Mouse (Mus musculus) C2C12 (cell line): ENCODE results near the gene Psmd4. TPM values are rescaled to one million over a fixed set of nuclear protein-coding genes. Genes with fewer than 3 reads are reported as not detected.
"Not testable (repeated sequence)": the region's sequence is repeated elsewhere in the genome, so short reads cannot be mapped to it uniquely, and the experiment has no call there.

ENCODE experiments used
- H3K27me3 ChIP-seq: one replicate; pipeline ENCODE4 v1.6.1; 2011; ENCODE audit not compliant: control insufficient read depth, insufficient read depth, insufficient read length
- H3K36me3 ChIP-seq: one replicate; pipeline ENCODE4 v1.6.1; 2011; ENCODE audit not compliant: control insufficient read depth, insufficient read depth
- H3K4me3 ChIP-seq: one replicate; pipeline ENCODE4 v1.5.1; 2011; ENCODE audit warnings: mild to moderate bottlenecking, control low read depth; ENCODE audit not compliant: poor library complexity, insufficient read depth, severe bottlenecking
- H3K79me2 ChIP-seq: one replicate; pipeline ENCODE4 v1.6.1; 2011; ENCODE audit not compliant: control insufficient read depth, insufficient read depth
- H3K79me3 ChIP-seq: one replicate; pipeline ENCODE4 v1.6.1; 2011; ENCODE audit warnings: low read depth, control low read depth
- H3ac ChIP-seq: one replicate; pipeline ENCODE3; 2011; ENCODE audit warnings: low read depth; ENCODE audit not compliant: control insufficient read depth, insufficient read length
- CEBPB ChIP-seq: IDR thresholded peaks from one replicate; pipeline ENCODE4 v1.6.1; 2011; ENCODE audit warnings: low read depth, mild to moderate bottlenecking, control low read depth, moderate library complexity
- CTCF ChIP-seq: IDR thresholded peaks from one replicate; pipeline ENCODE4 v1.5.1; 2011; ENCODE audit not compliant: control insufficient read depth, insufficient read depth, insufficient read length
- FOSL1 ChIP-seq: IDR thresholded peaks from one replicate; pipeline ENCODE4 v1.8.0; 2011; ENCODE audit warnings: mild to moderate bottlenecking, low read length; ENCODE audit not compliant: poor library complexity, insufficient read depth, severe bottlenecking
- MAX ChIP-seq: IDR thresholded peaks from one replicate; pipeline ENCODE4 v1.6.1; 2011; ENCODE audit warnings: mild to moderate bottlenecking, control low read depth
- MYOD1 ChIP-seq: IDR thresholded peaks from one replicate; pipeline ENCODE4 v1.6.1; 2011; ENCODE audit warnings: low read depth; ENCODE audit not compliant: control insufficient read depth, insufficient read length
- MYOG ChIP-seq: IDR thresholded peaks from one replicate; pipeline ENCODE4 v1.6.1; 2011; ENCODE audit not compliant: control insufficient read depth, insufficient read length; ENCODE audit errors: extremely low read depth
- USF1 ChIP-seq: IDR thresholded peaks from one replicate; pipeline ENCODE4 v1.6.1; 2011; ENCODE audit warnings: low read depth, mild to moderate bottlenecking, control low read depth, moderate library complexity
- polyA plus RNA-seq: library from polyadenylated mRNA; unstranded; fragments of >200 nt; fragmentation: generic; extraction: Trizol; gene quantifications from one replicate; pipeline ENCODE4 v1.2.1, GENCODE M21; 2012; ENCODE audit warnings: missing spikeins

The Psmd4 gene
- polyA plus RNA-seq, 1 experiment = 264 TPM

GRCm38 (mm10) chr3:95028603-95029002 is 13.8 kb downstream of the Psmd4 start:
- TF ChIP-seq FOSL1 (no peak), MYOD1 (no peak), MAX (no peak), CEBPB (no peak), CTCF (no peak), MYOG (no peak), USF1 (no peak)

GRCm38 (mm10) chr3:95027701-95028100 is 14.7 kb downstream of the Psmd4 start:
- Histone ChIP-seq H3K4me3 (no peak overlapping the region), H3K79me2 (no peaks in the 10 kb centered on the region), H3K27me3 (no peaks in the 10 kb centered on the region), H3ac (no peak overlapping the region), H3K79me3 (no peaks in the 10 kb centered on the region), H3K36me3 (peaks cover 28% of the 10 kb centered on the region)
- TF ChIP-seq MYOG = no peak
- no peak for TF ChIP-seq CEBPB
- no peak for TF ChIP-seq MYOD1
- no peak for TF ChIP-seq MAX

More at GRCm38 (mm10) chr3:95028603-95029002, 13.8 kb downstream of the Psmd4 start:
- Histone ChIP-seq H3ac (no peak overlapping the region), H3K79me3 (no peaks in the 10 kb centered on the region), H3K79me2 (no peaks in the 10 kb centered on the region), H3K36me3 (peaks cover 37% of the 10 kb centered on the region), H3K4me3 (no peak overlapping the region), H3K27me3 (no peaks in the 10 kb centered on the region)

- H3K4me3 ChIP-seq = no peak overlapping the region
- no peak overlapping the region for H3ac ChIP-seq
- no peaks in the 10 kb centered on the region for H3K27me3 ChIP-seq
- no peaks in the 10 kb centered on the region for H3K79me2 ChIP-seq
- no peak for TF ChIP-seq MYOG
- no peak for TF ChIP-seq CTCF
- TF ChIP-seq USF1 = no peak
- no peak for TF ChIP-seq FOSL1
- TF ChIP-seq MAX = no peak
- no peak for TF ChIP-seq MYOD1
- TF ChIP-seq CEBPB = no peak
- H3K36me3 ChIP-seq = peaks cover 23% of the 10 kb centered on the region
- no peaks in the 10 kb centered on the region for H3K79me3 ChIP-seq
These were observed 15.3 kb downstream of the Psmd4 start for GRCm38 (mm10) chr3:95027057-95027645.

- TF ChIP-seq MAX (no peak), FOSL1 (no peak), USF1 (no peak), MYOD1 (no peak), CTCF (no peak), MYOG (no peak), CEBPB (no peak)
- H3K79me3 ChIP-seq = no peaks in the 10 kb centered on the region
- H3K4me3 ChIP-seq = no peak overlapping the region
- H3ac ChIP-seq = no peak overlapping the region
- H3K36me3 ChIP-seq = peaks cover 3% of the 10 kb centered on the region
- no peaks in the 10 kb centered on the region for H3K27me3 ChIP-seq
- H3K79me2 ChIP-seq = no peaks in the 10 kb centered on the region
These were observed 17.2 kb downstream of the Psmd4 start for GRCm38 (mm10) chr3:95025202-95025601.

- Histone ChIP-seq H3K36me3 (no peaks in the 10 kb centered on the region), H3K79me3 (no peaks in the 10 kb centered on the region), H3ac (no peak overlapping the region), H3K4me3 (no peak overlapping the region), H3K27me3 (no peaks in the 10 kb centered on the region), H3K79me2 (no peaks in the 10 kb centered on the region)
- TF ChIP-seq MYOG = no peak
- TF ChIP-seq FOSL1 = no peak
- TF ChIP-seq CTCF = no peak
- TF ChIP-seq MYOD1 = no peak
- TF ChIP-seq CEBPB = no peak
- no peak for TF ChIP-seq USF1
- no peak for TF ChIP-seq MAX
These were observed 17.9 kb downstream of the Psmd4 start for GRCm38 (mm10) chr3:95024551-95024950.

GRCm38 (mm10) chr3:95020956-95021355 is 21.5 kb downstream of the Psmd4 start:
- not testable (repeated sequence) for H3K79me3 ChIP-seq, H3ac ChIP-seq, H3K36me3 ChIP-seq, H3K4me3 ChIP-seq, H3K79me2 ChIP-seq, H3K27me3 ChIP-seq
